25 mouse cellular contexts compared by ENCODE assay signal in the genomic region with DNA sequence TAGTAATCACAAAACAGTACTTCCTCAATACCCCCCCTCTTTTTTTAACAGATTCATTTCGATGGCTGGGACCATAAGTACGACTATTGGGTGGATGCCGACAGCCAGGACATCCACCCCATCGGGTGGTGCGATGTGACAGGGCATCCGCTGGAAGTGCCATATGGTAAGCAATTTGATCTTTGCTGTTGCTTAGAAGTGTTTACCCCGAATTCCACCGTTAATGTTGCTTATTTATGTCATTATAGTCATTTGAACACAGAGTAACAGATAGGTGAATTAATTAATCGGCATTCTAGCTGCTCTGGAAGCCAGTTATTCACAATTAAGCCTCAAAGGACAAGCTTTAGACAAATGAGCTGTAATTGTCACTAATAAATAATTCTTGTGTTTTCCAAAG.
DNase-seq lines count a peak whose midpoint lies in the region; ATAC-seq and TF ChIP-seq lines count a peak whose summit lies in the region.
"Had no signal": no experiment of that assay in that cellular context is flagged by ENCODE, and none has a peak within 500 bp of the region (broad histone marks: within the 10 kb centered on the region; RNA-seq: fewer than 3 reads in every experiment).

No protein-coding gene starts in this region.

- no peaks in the 10 kb centered on the region for H3K9me3 ChIP-seq in forebrain, embryonic 15.5 days
- H3K9me3 ChIP-seq: heart, embryonic 13.5 days; hindbrain, embryonic 13.5 days; limb, embryonic 13.5 days; liver, embryonic 13.5 days; neural tube, embryonic 12.5 days had no signal

- H3K4me3 ChIP-seq in layer of hippocampus, adult 2 months = no peak overlapping the region
- no peak overlapping the region for H3K4me3 ChIP-seq in forebrain, embryonic 15.5 days
- H3K4me3 ChIP-seq: heart, adult 2 months; heart, embryonic 13.5 days; hindbrain, embryonic 13.5 days; limb, embryonic 13.5 days; liver, embryonic 13.5 days; megakaryocyte, embryonic 14.5 days; neural tube, embryonic 12.5 days had no signal

- ATAC-seq in cerebellum, adult (ENCODE audit: insufficient number of reproducible peaks, low FRiP score, low TSS enrichment) = no peak
- no peak; the same call in 1 of the 2 replicates for ATAC-seq in forebrain, embryonic 15.5 days (replicated peaks)

- no peaks in the 10 kb centered on the region for H3K27me3 ChIP-seq in forebrain, embryonic 15.5 days
- H3K27me3 ChIP-seq: heart, embryonic 13.5 days; hindbrain, embryonic 13.5 days; limb, embryonic 13.5 days; liver, embryonic 13.5 days; megakaryocyte, embryonic 14.5 days; neural tube, embryonic 12.5 days had no signal

- peak; percentile 6 for DNase-seq in cerebellum, adult 11-12 months
- no peak for DNase-seq in layer of hippocampus, adult 2 months (ENCODE audit: low spot score in 2 of 2)
- DNase-seq in layer of hippocampus, adult 9-11 months = no peak
- peak; percentile 18 for DNase-seq in cerebellum, adult 9-10 months
- no peak for DNase-seq in embryo, embryonic 11 days
- no peak for DNase-seq in lung, postnatal 10 days
- DNase-seq: adrenal gland, postnatal 25 days; gastrocnemius, postnatal 25 days; heart, adult 2 months; heart, postnatal 14 days; kidney, adult 8-10 months; kidney, postnatal 14 days; layer of hippocampus, postnatal 36 days; liver, embryonic 13.5 days; lung, adult 2 months; right cerebral cortex, postnatal 14 days; spleen, adult 18-20 months; thymus, postnatal 14 days had no signal

- H3K36me3 ChIP-seq in forebrain, embryonic 15.5 days = no peaks in the 10 kb centered on the region
- H3K36me3 ChIP-seq: heart, embryonic 13.5 days; hindbrain, embryonic 13.5 days; limb, embryonic 13.5 days; liver, embryonic 13.5 days; neural tube, embryonic 12.5 days had no signal

- WGBS in forebrain, embryonic 15.5 days = 25% methylated on average over 9 of the region's 9 CpGs

- H3K9ac ChIP-seq in forebrain, embryonic 15.5 days (replicated peaks) = no peak overlapping the region
- H3K9ac ChIP-seq: heart, embryonic 13.5 days; hindbrain, embryonic 13.5 days; limb, embryonic 13.5 days; liver, embryonic 13.5 days; neural tube, embryonic 12.5 days had no signal

- TF ChIP-seq CTCF in layer of hippocampus, adult 2 months (conservative IDR thresholded peaks at IDR 0.05) = no peak

- H3K4me2 ChIP-seq in forebrain, embryonic 15.5 days (replicated peaks) = peak overlapping the region; percentile 17; the same call in 1 of the 2 replicates
- H3K4me2 ChIP-seq: heart, embryonic 13.5 days; hindbrain, embryonic 13.5 days; limb, embryonic 13.5 days; liver, embryonic 13.5 days; neural tube, embryonic 12.5 days had no signal

- H3K4me1 ChIP-seq in forebrain, embryonic 15.5 days = peaks cover 15% of the 10 kb centered on the region
- H3K4me1 ChIP-seq: heart, embryonic 13.5 days; hindbrain, embryonic 13.5 days; limb, embryonic 13.5 days; liver, embryonic 13.5 days; megakaryocyte, embryonic 14.5 days; neural tube, embryonic 12.5 days had no signal

- peak overlapping the region; percentile 53; the same call in 1 of the 2 replicates for H3K27ac ChIP-seq in layer of hippocampus, adult 2 months
- no peak overlapping the region for H3K27ac ChIP-seq in forebrain, embryonic 15.5 days (replicated peaks)
- H3K27ac ChIP-seq: heart, adult 2 months; heart, embryonic 13.5 days; hindbrain, embryonic 13.5 days; limb, embryonic 13.5 days; liver, embryonic 13.5 days; neural tube, embryonic 12.5 days had no signal

Comparison
In these comparisons a context has a peak if more than half of its experiments do, and no peak if none do; other contexts are left out.
1. DNase-seq: peak in cerebellum, adult 11-12 months (single experiment) and cerebellum, adult 9-10 months (single experiment); none in layer of hippocampus, adult 2 months (0 of 2), layer of hippocampus, adult 9-11 months (single experiment), embryo, embryonic 11 days (single experiment) and lung, postnatal 10 days (single experiment).